Mouse (Mus musculus) C2C12 (cell line): ENCODE data around the gene Rere.

ENCODE experiments used
- CEBPB ChIP-seq: IDR thresholded peaks from one replicate; pipeline ENCODE4 v1.6.1; 2011; ENCODE audit warnings: low read depth, mild to moderate bottlenecking, control low read depth, moderate library complexity
- CTCF ChIP-seq: IDR thresholded peaks from one replicate; pipeline ENCODE4 v1.5.1; 2011; ENCODE audit not compliant: control insufficient read depth, insufficient read depth, insufficient read length
- FOSL1 ChIP-seq: IDR thresholded peaks from one replicate; pipeline ENCODE4 v1.8.0; 2011; ENCODE audit warnings: mild to moderate bottlenecking, low read length; ENCODE audit not compliant: poor library complexity, insufficient read depth, severe bottlenecking
- MAX ChIP-seq: IDR thresholded peaks from one replicate; pipeline ENCODE4 v1.6.1; 2011; ENCODE audit warnings: mild to moderate bottlenecking, control low read depth
- MYOD1 ChIP-seq: IDR thresholded peaks from one replicate; pipeline ENCODE4 v1.6.1; 2011; ENCODE audit warnings: low read depth; ENCODE audit not compliant: control insufficient read depth, insufficient read length
- MYOG ChIP-seq: IDR thresholded peaks from one replicate; pipeline ENCODE4 v1.6.1; 2011; ENCODE audit not compliant: control insufficient read depth, insufficient read length; ENCODE audit errors: extremely low read depth
- USF1 ChIP-seq: IDR thresholded peaks from one replicate; pipeline ENCODE4 v1.6.1; 2011; ENCODE audit warnings: low read depth, mild to moderate bottlenecking, control low read depth, moderate library complexity

DNA sequence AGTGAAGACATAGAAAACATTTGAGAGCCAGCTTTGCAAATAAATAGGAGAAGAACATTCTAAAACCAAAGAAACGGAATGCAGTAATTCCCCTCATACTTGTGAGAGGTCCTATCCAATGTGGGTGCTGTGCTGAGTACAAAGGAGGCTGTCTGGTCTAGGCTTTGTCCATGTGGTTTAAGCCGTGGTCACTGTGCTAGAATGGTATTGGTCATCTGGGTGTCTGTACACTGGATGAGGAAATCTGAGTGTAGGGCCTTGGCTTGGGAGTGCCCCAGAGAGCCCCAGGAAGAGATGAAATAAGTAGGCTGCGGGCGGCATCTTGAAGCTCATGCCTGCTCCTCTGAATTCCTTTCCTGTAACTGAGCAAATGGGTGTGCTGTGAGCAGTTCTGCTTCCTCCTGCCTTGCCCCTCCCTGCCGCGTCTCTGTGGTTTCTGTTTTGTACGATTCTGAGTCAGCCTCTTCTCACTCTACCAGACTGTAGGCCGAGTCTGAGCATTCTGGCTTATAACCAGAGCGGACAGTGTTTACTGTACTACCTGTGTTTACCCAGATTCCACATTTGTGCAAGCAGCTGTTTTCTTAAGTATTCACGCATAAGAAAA, 263.3 kb downstream of the Rere start:
- TF ChIP-seq CEBPB = peak; percentile 37
- TF ChIP-seq MYOD1 = no peak
- no peak for TF ChIP-seq CTCF
- peak; percentile 58 for TF ChIP-seq MAX
- TF ChIP-seq MYOG = no peak
- TF ChIP-seq FOSL1 = no peak
- no peak for TF ChIP-seq USF1
